Mouse (Mus musculus): ENCODE measurements around the gene Ip6k3. TPM values are rescaled to one million over a fixed set of nuclear protein-coding genes. Genes with fewer than 3 reads are reported as not detected.
A peak's percentile ranks its signal among the peaks of the same experiment; 100 is the strongest.

Ip6k3 gene
- total and polyA plus RNA-seq, 3 experiments: 26.3 to 65.7 (median 53.9) TPM

DNA sequence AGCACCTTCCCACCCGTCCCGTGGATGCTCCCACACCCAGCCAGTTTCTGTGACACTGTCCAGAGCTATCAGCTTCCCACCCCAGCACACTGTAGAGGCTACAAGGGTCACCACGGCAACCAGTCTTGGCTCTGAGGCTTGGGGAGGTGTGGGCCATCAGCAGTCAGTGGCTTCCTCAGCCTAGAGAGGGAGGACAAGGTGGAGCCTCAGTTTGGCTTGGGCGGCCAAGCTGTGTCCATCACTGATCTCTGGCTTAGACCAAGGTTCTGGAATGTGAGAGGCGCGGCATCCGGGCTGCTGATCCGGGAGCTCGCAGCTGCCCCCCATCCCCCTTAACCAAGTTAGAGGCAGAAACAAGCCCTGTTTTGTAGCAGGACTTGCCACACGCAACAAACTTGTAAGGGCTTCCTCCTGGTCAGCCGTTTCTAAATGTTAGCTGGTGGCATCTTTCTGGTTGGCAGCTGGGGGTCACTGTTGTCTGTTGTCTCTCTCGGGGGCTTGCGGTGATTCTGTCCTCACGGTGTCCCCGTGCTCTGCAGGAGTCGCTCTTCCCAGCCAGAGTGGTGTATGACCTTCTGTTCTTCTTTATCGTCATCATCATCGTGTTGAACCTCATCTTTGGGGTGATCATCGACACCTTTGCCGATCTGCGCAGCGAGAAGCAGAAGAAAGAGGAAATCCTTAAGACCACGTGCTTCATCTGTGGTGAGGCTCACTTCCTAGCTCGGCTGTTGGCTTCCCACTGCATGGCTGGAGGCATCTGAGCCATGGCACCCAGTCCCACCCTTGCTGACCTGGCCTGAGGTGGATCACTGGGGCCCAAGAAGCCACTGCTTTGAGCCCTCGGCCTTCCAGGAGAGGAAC, 48.7 kb downstream of the Ip6k3 start:
- Histone ChIP-seq H3K79me2 (replicated peaks; ENCODE audit: control insufficient read depth, extremely low read depth, insufficient read depth, poor library complexity, severe bottlenecking) (no peaks in the 10 kb centered on the region), H3K4me3 (replicated peaks in 1 of 3; ENCODE audit: low read depth in 2 of 3, low read length in 2 of 3, poor library complexity in 1 of 3) (no peak overlapping the region), H3K4me1 (ENCODE audit: control insufficient read depth in 1 of 2, insufficient read depth in 2 of 2) (peaks cover 5 to 9% of the 10 kb centered on the region in 2 experiments), H3K27me3 (replicated peaks) (no peaks in the 10 kb centered on the region), H3K9ac (ENCODE audit: insufficient read depth, low read depth) (no peak overlapping the region), H3K27ac (ENCODE audit: insufficient read depth, low read depth) (no peak overlapping the region), H3K9me3 (replicated peaks; ENCODE audit: low read length) (no peaks in the 10 kb centered on the region), H3K36me3 (replicated peaks in 1 of 2; ENCODE audit: control insufficient read depth in 1 of 2, insufficient read depth in 1 of 2, low read length in 1 of 2) (peaks cover 74 to 100% of the 10 kb centered on the region in 2 experiments), H3K4me2 (ENCODE audit: insufficient read depth, low read depth, poor library complexity, severe bottlenecking) (no peak overlapping the region)
- in situ Hi-C loops (cut with MboI; ENCODE audit: low pct_ligation_motif_present, low pct_unique_long_range_greater_than_20kb, low sequenced_read_pairs) (loop anchor here (5.0 kb wide), 1 partner anchor 72 kb away; no protein-coding TSS in a partner anchor), dilution Hi-C loops (cut with MboI; ENCODE audit: extremely low pct_ligation_motif_present, extremely low pct_unique_long_range_greater_than_20kb, low sequenced_read_pairs) (no loop called here)
- 0 out of 4 replicates have a peak, but pooled peaks of 1 of the 2 experiments have one; percentile 6 for TF ChIP-seq CTCF (conservative IDR thresholded peaks at IDR 0.05 in 1 of 2, IDR thresholded peaks at IDR 0.05 in 1 of 2; ENCODE audit: low read depth in 2 of 2, low read length in 2 of 2)
- TF ChIP-seq POLR2A (IDR thresholded peaks at IDR 0.05; ENCODE audit: low read depth, low read length): no peak
- no peak for DNase-seq (ENCODE audit: extremely low read depth)

DNA sequence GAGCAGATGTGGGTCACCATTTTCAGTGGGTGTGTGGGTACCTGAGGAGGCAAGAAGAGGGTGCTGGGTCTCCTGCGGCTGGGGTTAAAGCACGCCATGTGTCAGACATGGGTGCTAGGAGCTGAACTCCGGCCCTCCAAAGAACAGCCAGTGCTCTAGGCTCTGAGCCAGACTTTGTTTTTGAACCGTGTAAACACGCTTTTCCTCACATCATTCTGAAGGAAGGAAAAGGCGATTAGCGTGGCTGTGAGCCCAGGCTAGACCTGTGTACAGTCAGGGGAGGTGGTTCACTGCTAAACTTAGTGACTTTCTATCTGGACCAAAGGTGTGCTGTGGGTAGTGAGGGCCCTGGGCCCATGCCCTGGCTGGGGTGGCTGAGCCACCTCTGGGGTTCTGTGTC, 57.5 kb downstream of the Ip6k3 start:
- no peak for TF ChIP-seq MAFK (IDR thresholded peaks at IDR 0.05; ENCODE audit: insufficient replicate concordance, low read length)
- TF ChIP-seq SIN3A (IDR thresholded peaks at IDR 0.05; ENCODE audit: low read length): no peak
- TF ChIP-seq NELFE (IDR thresholded peaks at IDR 0.05; ENCODE audit: low read depth, low read length): no peak
- no peak for TF ChIP-seq USF2 (conservative IDR thresholded peaks at IDR 0.05; ENCODE audit: low read depth, low read length)
- no peak for TF ChIP-seq CTCF (conservative IDR thresholded peaks at IDR 0.05 in 1 of 2, IDR thresholded peaks at IDR 0.05 in 1 of 2; ENCODE audit: low read depth in 2 of 2, low read length in 2 of 2)
- TF ChIP-seq POLR2A (IDR thresholded peaks at IDR 0.05; ENCODE audit: low read depth, low read length): no peak
- no peak for TF ChIP-seq JUN (IDR thresholded peaks at IDR 0.05; ENCODE audit: insufficient read depth, low read depth, low read length)
- no peak for TF ChIP-seq ELF1 (IDR thresholded peaks at IDR 0.05; ENCODE audit: low read depth, low read length)
- no peak for TF ChIP-seq IRF4 (IDR thresholded peaks at IDR 0.05; ENCODE audit: low read depth, low read length)
- no peak for TF ChIP-seq JUND (conservative IDR thresholded peaks at IDR 0.05; ENCODE audit: low read depth, low read length)
- no peak for TF ChIP-seq TBP (conservative IDR thresholded peaks at IDR 0.05; ENCODE audit: low read depth, low read length)
- no peak for TF ChIP-seq POLR2AphosphoS2 (IDR thresholded peaks at IDR 0.05; ENCODE audit: low read depth, low read length)
- no peak for TF ChIP-seq SMC3 (IDR thresholded peaks at IDR 0.05; ENCODE audit: low read depth, low read length)
- TF ChIP-seq PAX5 (IDR thresholded peaks at IDR 0.05; ENCODE audit: low read length): no peak
- Histone ChIP-seq H3K27ac (ENCODE audit: insufficient read depth, low read depth) (no peak overlapping the region), H3K4me2 (ENCODE audit: insufficient read depth, low read depth, poor library complexity, severe bottlenecking) (no peak overlapping the region), H3K36me3 (replicated peaks in 1 of 2; ENCODE audit: control insufficient read depth in 1 of 2, insufficient read depth in 1 of 2, low read length in 1 of 2) (peaks cover 37 to 82% of the 10 kb centered on the region in 2 experiments), H3K4me1 (ENCODE audit: control insufficient read depth in 1 of 2, insufficient read depth in 2 of 2) (no peaks in the 10 kb centered on the region), H3K27me3 (replicated peaks) (no peaks in the 10 kb centered on the region), H3K9ac (ENCODE audit: insufficient read depth, low read depth) (no peak overlapping the region), H3K9me3 (replicated peaks; ENCODE audit: low read length) (peaks cover 2% of the 10 kb centered on the region), H3K79me2 (replicated peaks; ENCODE audit: control insufficient read depth, extremely low read depth, insufficient read depth, poor library complexity, severe bottlenecking) (no peaks in the 10 kb centered on the region), H3K4me3 (replicated peaks in 1 of 3; ENCODE audit: low read depth in 2 of 3, low read length in 2 of 3, poor library complexity in 1 of 3) (no peak overlapping the region)
- dilution Hi-C loops (cut with MboI; ENCODE audit: extremely low pct_ligation_motif_present, extremely low pct_unique_long_range_greater_than_20kb, low sequenced_read_pairs) (no loop called here), in situ Hi-C loops (cut with MboI; ENCODE audit: low pct_ligation_motif_present, low pct_unique_long_range_greater_than_20kb, low sequenced_read_pairs) (no loop called here)
- DNase-seq (ENCODE audit: extremely low read depth): no peak
